Mouse (Mus musculus) neural tube, embryonic 13.5 days (tissue): ENCODE data around the gene Gm20388. TPM values are rescaled to one million over a fixed set of nuclear protein-coding genes. Genes with fewer than 3 reads are reported as not detected.

Source experiments
- ATAC-seq: fragments of 200-750 bp; cut with Nextera tagmentation; 2 replicates; pipeline ENCODE4 v1.8.0; 2017; ENCODE audit warnings: low read depth, mild to moderate bottlenecking, moderate TSS enrichment, moderate library complexity
- H3K27ac ChIP-seq: fragments of 300-500 bp; sonication (generic); replicated peaks from 2 replicates; pipeline ENCODE4 v1.5.1; 2015; ENCODE audit warnings: moderate library complexity, mild to moderate bottlenecking, inconsistent platforms
- H3K27me3 ChIP-seq: fragments of 300-500 bp; sonication (generic); 2 replicates; pipeline ENCODE4 v1.6.1; 2015; ENCODE audit warnings: mild to moderate bottlenecking, inconsistent platforms
- H3K36me3 ChIP-seq: fragments of 300-500 bp; sonication (generic); 2 replicates; pipeline ENCODE4 v1.6.1; 2015; ENCODE audit warnings: mild to moderate bottlenecking, inconsistent platforms
- H3K4me1 ChIP-seq: fragments of 300-500 bp; sonication (generic); replicated peaks from 2 replicates; pipeline ENCODE4 v1.6.1; 2015; ENCODE audit warnings: inconsistent platforms
- H3K4me2 ChIP-seq: fragments of 300-500 bp; sonication (generic); 2 replicates; pipeline ENCODE4 v1.6.1; 2015; ENCODE audit warnings: inconsistent platforms, mild to moderate bottlenecking, moderate library complexity
- H3K4me3 ChIP-seq: fragments of 300-500 bp; sonication (generic); 2 replicates; pipeline ENCODE4 v1.5.1; 2015; ENCODE audit warnings: mild to moderate bottlenecking, inconsistent platforms
- H3K9ac ChIP-seq: fragments of 300-500 bp; sonication (generic); 2 replicates; pipeline ENCODE4 v1.6.1; 2015; ENCODE audit warnings: moderate library complexity, mild to moderate bottlenecking, inconsistent platforms
- H3K9me3 ChIP-seq: fragments of 300-500 bp; sonication (generic); 2 replicates; pipeline ENCODE4 v1.6.1; 2016; ENCODE audit warnings: inconsistent platforms
- WGBS: fragments of 180-500 bp; shearing (Covaris S2); methylation state at CpG from one replicate; pipeline ENCODE4 v1.1.7; 2015; 5-methylcytosine and 5-hydroxymethylcytosine counted together
- polyA plus RNA-seq: library from polyadenylated mRNA; unstranded; fragments of >200 nt; fragmentation: Nextera tagmentation; extraction: Ambion mirVana; gene quantifications from 2 replicates; pipeline ENCODE4 v1.2.1, GENCODE M21; 2015

The Gm20388 gene
- polyA plus RNA-seq, 1 experiment from 2014 or later, result 0.27 TPM

- Histone ChIP-seq H3K4me3 (no peak overlapping the region), H3K4me2 (peak overlapping the region; percentile 37), H3K9me3 (no peaks in the 10 kb centered on the region), H3K36me3 (no peaks in the 10 kb centered on the region; the same call in 1 of the 2 replicates), H3K9ac (peak overlapping the region; percentile 38; the same call in 1 of the 2 replicates), H3K4me1 (peaks cover 95% of the 10 kb centered on the region), H3K27ac (peak overlapping the region; percentile 79), H3K27me3 (no peaks in the 10 kb centered on the region)
- WGBS, result 37% methylated on average over 8 of the region's 8 CpGs
- peak; percentile 66 for ATAC-seq
Measured at GRCm38 (mm10) chr8:122665221-122665620, 2754.6 kb downstream of the Gm20388 start.

- peak; percentile 60 for ATAC-seq
- Histone ChIP-seq H3K9me3 (no peaks in the 10 kb centered on the region), H3K36me3 (no peaks in the 10 kb centered on the region; the same call in 1 of the 2 replicates), H3K9ac (peak overlapping the region; percentile 47), H3K4me1 (peaks cover 96% of the 10 kb centered on the region), H3K4me3 (0 out of 2 replicates have a peak overlapping the region, but pooled peaks have one; percentile 10), H3K4me2 (peak overlapping the region; percentile 37), H3K27ac (peak overlapping the region; percentile 79), H3K27me3 (no peaks in the 10 kb centered on the region)
- WGBS, result 53% methylated on average over 14 of the region's 14 CpGs
Measured at GRCm38 (mm10) chr8:122665667-122666316, 2755.2 kb downstream of the Gm20388 start.

GRCm38 (mm10) chr8:122666338-122666764 lies 2755.7 kb downstream of the Gm20388 start:
- Histone ChIP-seq H3K36me3 (peaks cover 2% of the 10 kb centered on the region; the same call in 1 of the 2 replicates), H3K9me3 (no peaks in the 10 kb centered on the region), H3K27me3 (no peaks in the 10 kb centered on the region), H3K27ac (peak overlapping the region; percentile 79), H3K4me1 (peaks cover 96% of the 10 kb centered on the region), H3K4me2 (peak overlapping the region; percentile 37), H3K9ac (peak overlapping the region; percentile 44), H3K4me3 (no peak overlapping the region)
- 51% methylated on average over 9 of the region's 9 CpGs for WGBS
- ATAC-seq, result no peak

- ATAC-seq, result no peak
- H3K9me3 ChIP-seq, result no peaks in the 10 kb centered on the region
- peak overlapping the region; percentile 37 for H3K4me2 ChIP-seq
- no peaks in the 10 kb centered on the region for H3K27me3 ChIP-seq
- H3K4me1 ChIP-seq, result peaks cover 96% of the 10 kb centered on the region
- WGBS, result 60% methylated on average over 12 of the region's 12 CpGs
- peaks cover 2% of the 10 kb centered on the region; the same call in 1 of the 2 replicates for H3K36me3 ChIP-seq
- peak overlapping the region; percentile 79 for H3K27ac ChIP-seq
- H3K9ac ChIP-seq, result peak overlapping the region; percentile 44
- H3K4me3 ChIP-seq, result no peak overlapping the region
Measured at GRCm38 (mm10) chr8:122666827-122667226, 2756.2 kb downstream of the Gm20388 start.

GRCm38 (mm10) chr8:122667854-122668253 lies 2757.2 kb downstream of the Gm20388 start:
- ATAC-seq, result no peak
- Histone ChIP-seq H3K4me2 (no peak overlapping the region), H3K9ac (no peak overlapping the region), H3K4me3 (no peak overlapping the region), H3K4me1 (peaks cover 97% of the 10 kb centered on the region), H3K36me3 (peaks cover 4% of the 10 kb centered on the region; the same call in 1 of the 2 replicates), H3K27me3 (0 out of 2 replicates have a peak, but pooled peaks cover 4% of the 10 kb centered on the region), H3K9me3 (no peaks in the 10 kb centered on the region), H3K27ac (0 out of 2 replicates have a peak overlapping the region, but pooled peaks have one; percentile 6)
- WGBS, result 68% methylated on average over 11 of the region's 11 CpGs

GRCm38 (mm10) chr8:122669370-122669769 lies 2758.7 kb downstream of the Gm20388 start:
- Histone ChIP-seq H3K4me2 (no peak overlapping the region), H3K9me3 (no peaks in the 10 kb centered on the region), H3K9ac (no peak overlapping the region), H3K4me1 (peaks cover 97% of the 10 kb centered on the region), H3K27ac (no peak overlapping the region), H3K4me3 (no peak overlapping the region), H3K27me3 (0 out of 2 replicates have a peak, but pooled peaks cover 7% of the 10 kb centered on the region), H3K36me3 (peaks cover 13% of the 10 kb centered on the region)
- 16% methylated on average over 5 of the region's 5 CpGs for WGBS
- ATAC-seq, result no peak

- no peak for ATAC-seq
- 0 out of 2 replicates have a peak, but pooled peaks cover 7% of the 10 kb centered on the region for H3K27me3 ChIP-seq
- WGBS, result 17% methylated on average over 11 of the region's 11 CpGs
- no peaks in the 10 kb centered on the region for H3K9me3 ChIP-seq
- H3K4me2 ChIP-seq, result peak overlapping the region; percentile 6
- H3K4me3 ChIP-seq, result no peak overlapping the region
- H3K4me1 ChIP-seq, result peaks cover 97% of the 10 kb centered on the region
- peak overlapping the region; percentile 45; the same call in 1 of the 2 replicates for H3K9ac ChIP-seq
- H3K36me3 ChIP-seq, result peaks cover 13% of the 10 kb centered on the region
- H3K27ac ChIP-seq, result no peak overlapping the region
Measured at GRCm38 (mm10) chr8:122670001-122670400, 2759.4 kb downstream of the Gm20388 start.

GRCm38 (mm10) chr8:122670718-122671117 lies 2760.1 kb downstream of the Gm20388 start:
- Histone ChIP-seq H3K36me3 (peaks cover 13% of the 10 kb centered on the region), H3K4me3 (no peak overlapping the region), H3K9ac (peak overlapping the region; percentile 45), H3K9me3 (no peaks in the 10 kb centered on the region), H3K27me3 (0 out of 2 replicates have a peak, but pooled peaks cover 7% of the 10 kb centered on the region), H3K4me2 (0 out of 2 replicates have a peak overlapping the region, but pooled peaks have one; percentile 18), H3K4me1 (peaks cover 97% of the 10 kb centered on the region), H3K27ac (no peak overlapping the region)
- 79% methylated on average over 3 of the region's 3 CpGs for WGBS
- ATAC-seq, result no peak

- 67% methylated on average over 6 of the region's 6 CpGs for WGBS
- Histone ChIP-seq H3K9me3 (no peaks in the 10 kb centered on the region), H3K9ac (no peak overlapping the region), H3K4me2 (peak overlapping the region; percentile 76), H3K27ac (no peak overlapping the region), H3K27me3 (0 out of 2 replicates have a peak, but pooled peaks cover 7% of the 10 kb centered on the region), H3K36me3 (peaks cover 13% of the 10 kb centered on the region), H3K4me3 (no peak overlapping the region), H3K4me1 (peaks cover 97% of the 10 kb centered on the region)
- ATAC-seq, result no peak
Measured at GRCm38 (mm10) chr8:122671894-122672293, 2761.3 kb downstream of the Gm20388 start.

- peak overlapping the region; percentile 76 for H3K4me2 ChIP-seq
- H3K9ac ChIP-seq, result peak overlapping the region; percentile 13; the same call in 1 of the 2 replicates
- H3K4me3 ChIP-seq, result 0 out of 2 replicates have a peak overlapping the region, but pooled peaks have one; percentile 4
- H3K9me3 ChIP-seq, result no peaks in the 10 kb centered on the region
- H3K4me1 ChIP-seq, result peaks cover 93% of the 10 kb centered on the region
- peaks cover 7% of the 10 kb centered on the region; the same call in 1 of the 2 replicates for H3K27me3 ChIP-seq
- no peak overlapping the region for H3K27ac ChIP-seq
- ATAC-seq, result no peak
- WGBS, result 79% methylated on average over 12 of the region's 12 CpGs
- H3K36me3 ChIP-seq, result peaks cover 13% of the 10 kb centered on the region
Measured at GRCm38 (mm10) chr8:122673989-122674388, 2763.3 kb downstream of the Gm20388 start.

GRCm38 (mm10) chr8:122674999-122675398 lies 2764.4 kb downstream of the Gm20388 start:
- peaks cover 13% of the 10 kb centered on the region for H3K27me3 ChIP-seq
- peak overlapping the region; percentile 94 for H3K9ac ChIP-seq
- no peaks in the 10 kb centered on the region for H3K9me3 ChIP-seq
- 0 out of 2 replicates have a peak overlapping the region, but pooled peaks have one; percentile 98 for H3K27ac ChIP-seq
- WGBS, result 41% methylated on average over 7 of the region's 7 CpGs
- ATAC-seq, result no peak
- H3K4me3 ChIP-seq, result peak overlapping the region; percentile 88
- peaks cover 95% of the 10 kb centered on the region for H3K4me1 ChIP-seq
- peaks cover 13% of the 10 kb centered on the region for H3K36me3 ChIP-seq
- H3K4me2 ChIP-seq, result peak overlapping the region; percentile 76
